Mouse (Mus musculus): Measurements from ENCODE around the gene Vps35l. TPM values are rescaled to one million over a fixed set of nuclear protein-coding genes. Genes with fewer than 3 reads are reported as not detected.

Vps35l gene
- polyA plus RNA-seq, 1 experiment = 33.2 TPM

GRCm38 (mm10) chr7:118806631-118807411 lies 66.8 kb downstream of the Vps35l start:
- no peak for DNase-seq (ENCODE audit: low read depth, low spot score)
- 74% methylated on average over 16 of the region's 16 CpGs for WGBS

GRCm38 (mm10) chr7:118807899-118808298 lies 67.9 kb downstream of the Vps35l start:
- 54% methylated on average over 8 of the region's 8 CpGs for whole genome bisulfite sequencing
- DNase-seq (ENCODE audit: low read depth, low spot score) = no peak

- no peak for DNase-seq (ENCODE audit: low read depth, low spot score)
- WGBS = 59% methylated on average over 12 of the region's 12 CpGs
Measured at GRCm38 (mm10) chr7:118811407-118812106, 71.5 kb downstream of the Vps35l start.

- WGBS = 96% methylated on average over 4 of the region's 4 CpGs
- no peak for DNase-seq (ENCODE audit: low read depth, low spot score)
Measured at GRCm38 (mm10) chr7:118813592-118813991, 73.6 kb downstream of the Vps35l start.

GRCm38 (mm10) chr7:118816275-118816674 lies 76.2 kb downstream of the Vps35l start:
- 83% methylated on average over 3 of the region's 3 CpGs for WGBS
- no peak for DNase-seq (ENCODE audit: low read depth, low spot score)

GRCm38 (mm10) chr7:118817741-118818140 lies 77.7 kb downstream of the Vps35l start:
- DNase-seq (ENCODE audit: low read depth, low spot score) = no peak
- 77% methylated on average over 7 of the region's 7 CpGs for WGBS

- 45% methylated on average over 1 of the region's 1 CpGs for whole genome bisulfite sequencing
- no peak for DNase-seq (ENCODE audit: low read depth, low spot score)
Measured at GRCm38 (mm10) chr7:118819666-118820065, 79.6 kb downstream of the Vps35l start.

GRCm38 (mm10) chr7:118821356-118821755 lies 81.3 kb downstream of the Vps35l start:
- DNase-seq (ENCODE audit: low read depth, low spot score) = no peak
- WGBS = 51% methylated on average over 7 of the region's 7 CpGs

GRCm38 (mm10) chr7:118821887-118822556 lies 82.0 kb downstream of the Vps35l start:
- no peak for DNase-seq (ENCODE audit: low read depth, low spot score)
- WGBS = 95% methylated on average over 12 of the region's 12 CpGs

- 83% methylated on average over 7 of the region's 7 CpGs for WGBS
- no peak for DNase-seq (ENCODE audit: low read depth, low spot score)
Measured at GRCm38 (mm10) chr7:118824451-118824850, 84.4 kb downstream of the Vps35l start.

GRCm38 (mm10) chr7:118827975-118828416 lies 88.0 kb downstream of the Vps35l start:
- DNase-seq (ENCODE audit: low read depth, low spot score) = no peak
- 64% methylated on average over 5 of the region's 5 CpGs for WGBS

- 74% methylated on average over 5 of the region's 5 CpGs for WGBS
- no peak for DNase-seq (ENCODE audit: low read depth, low spot score)
Measured at GRCm38 (mm10) chr7:118837901-118838300, 97.9 kb downstream of the Vps35l start.

- DNase-seq (ENCODE audit: low read depth, low spot score) = no peak
- WGBS = 71% methylated on average over 8 of the region's 8 CpGs
Measured at GRCm38 (mm10) chr7:118841030-118841745, 101.2 kb downstream of the Vps35l start.

GRCm38 (mm10) chr7:118841796-118842195 lies 101.8 kb downstream of the Vps35l start:
- 15% methylated on average over 1 of the region's 1 CpGs for WGBS
- no peak for DNase-seq (ENCODE audit: low read depth, low spot score)

GRCm38 (mm10) chr7:118842938-118843337 lies 102.9 kb downstream of the Vps35l start:
- DNase-seq (ENCODE audit: low read depth, low spot score) = no peak
- WGBS = 61% methylated on average over 4 of the region's 4 CpGs

GRCm38 (mm10) chr7:118845141-118845540 lies 105.1 kb downstream of the Vps35l start:
- no peak for DNase-seq (ENCODE audit: low read depth, low spot score)

GRCm38 (mm10) chr7:118846329-118846728 lies 106.3 kb downstream of the Vps35l start:
- WGBS = 66% methylated on average over 4 of the region's 4 CpGs
- no peak for DNase-seq (ENCODE audit: low read depth, low spot score)

More at GRCm38 (mm10) chr7:118845141-118845540, 105.1 kb downstream of the Vps35l start:
- WGBS = 55% methylated on average over 5 of the region's 5 CpGs

- DNase-seq (ENCODE audit: low read depth, low spot score) = no peak
- 54% methylated on average over 10 of the region's 10 CpGs for WGBS
Measured at GRCm38 (mm10) chr7:118848796-118849195, 108.8 kb downstream of the Vps35l start.

- no peak for DNase-seq (ENCODE audit: low read depth, low spot score)
- 68% methylated on average over 5 of the region's 5 CpGs for WGBS
Measured at GRCm38 (mm10) chr7:118849543-118850250, 109.7 kb downstream of the Vps35l start.
